Mouse (Mus musculus) liver, embryonic 14.5 days (tissue): ENCODE data around the gene Trub2. TPM values are rescaled to one million over a fixed set of nuclear protein-coding genes. Genes with fewer than 3 reads are reported as not detected.

Experiments used
- ATAC-seq: fragments of 200-750 bp; cut with Nextera tagmentation; 2 replicates; pipeline ENCODE4 v1.8.0; 2017; ENCODE audit warnings: moderate number of reproducible peaks, mild to moderate bottlenecking, moderate library complexity; ENCODE audit not compliant: insufficient read depth
- DNase-seq, 3 experiments: peaks; one replicate each; pipeline ENCODE4 v3.0.0-alpha.2; 2012 to 2013; ENCODE audit warnings: low read depth in 3 of 3, low spot score in 3 of 3
- H3K27ac ChIP-seq: fragments of 300-500 bp; sonication (generic); 2 replicates; pipeline ENCODE4 v1.5.1; 2014; ENCODE audit warnings: moderate library complexity, mild to moderate bottlenecking, control low read depth, inconsistent platforms
- H3K27me3 ChIP-seq: fragments of 300-500 bp; sonication (generic); 2 replicates; pipeline ENCODE4 v1.6.1; 2014; ENCODE audit warnings: mild to moderate bottlenecking, low read length, moderate library complexity; ENCODE audit not compliant: control insufficient read depth, insufficient read depth
- H3K36me3 ChIP-seq: fragments of 300-500 bp; sonication (generic); replicated peaks from 2 replicates; pipeline ENCODE4 v1.6.1; 2014; ENCODE audit warnings: low read depth; ENCODE audit not compliant: control insufficient read depth, insufficient read depth
- H3K4me1 ChIP-seq, 2 experiments: fragments of 200-500 bp in 1 of 2; fragments of 300-500 bp in 1 of 2; sonication (generic) in 1 of 2; replicated peaks; 2 replicates each; pipeline ENCODE4 v1.6.1; 2012 to 2014; ENCODE audit warnings: antibody characterized with exemption in 1 of 2, inconsistent platforms in 1 of 2, low read length in 1 of 2; ENCODE audit not compliant: control insufficient read depth in 2 of 2, insufficient read depth in 2 of 2
- H3K4me2 ChIP-seq: fragments of 300-500 bp; sonication (generic); 2 replicates; pipeline ENCODE4 v1.6.1; 2014; ENCODE audit warnings: low read depth, mild to moderate bottlenecking, control low read depth, moderate library complexity
- H3K4me3 ChIP-seq, 2 experiments: fragments of 200-500 bp in 1 of 2; fragments of 300-500 bp in 1 of 2; sonication (generic) in 1 of 2; 2 replicates each; pipeline ENCODE4 v1.5.1; 2012 to 2014; ENCODE audit warnings: low read depth in 2 of 2, low read length in 2 of 2, mild to moderate bottlenecking in 2 of 2, control low read depth in 1 of 2, inconsistent platforms in 1 of 2, moderate library complexity in 1 of 2; ENCODE audit not compliant: insufficient read depth in 1 of 2
- H3K9ac ChIP-seq: fragments of 300-500 bp; sonication (generic); replicated peaks from 2 replicates; pipeline ENCODE4 v1.6.1; 2014; ENCODE audit warnings: mild to moderate bottlenecking, control low read depth, moderate library complexity
- H3K9me3 ChIP-seq: fragments of 300-500 bp; sonication (generic); 2 replicates; pipeline ENCODE4 v1.6.1; 2016; ENCODE audit warnings: low read length, mixed read lengths; ENCODE audit not compliant: control insufficient read depth
- CTCF ChIP-seq: IDR thresholded peaks from 2 replicates; pipeline ENCODE4 v1.5.1; 2016; ENCODE audit warnings: antibody characterized with exemption, low read depth, control low read depth
- EP300 ChIP-seq: IDR thresholded peaks from 2 replicates; pipeline ENCODE4 v1.6.1; 2016; ENCODE audit warnings: antibody characterized with exemption, low read depth
- WGBS: fragments of 180-500 bp; shearing (Covaris S2); extraction: QIAGEN DNeasy Blood & Tissue Kit; methylation state at CpG from one replicate; pipeline ENCODE4 v1.1.7; 2014; ENCODE audit not compliant: insufficient replicate concordance; 5-methylcytosine and 5-hydroxymethylcytosine counted together
- polyA plus RNA-seq, 2 experiments: library from polyadenylated mRNA; depleted of rRNA in 1 of 2; stranded (reverse) in 1 of 2; unstranded in 1 of 2; fragments of >200 nt; fragmentation: Nextera tagmentation in 1 of 2; extraction: Ambion mirVana in 1 of 2; gene quantifications; 2 replicates each; pipeline versions ENCODE4 v1.2.1 to v1.2.3; 2012 to 2014

Trub2 gene
- polyA plus RNA-seq, 2 experiments, result 9.3 to 15.1 TPM

- Histone ChIP-seq H3K4me2 (peak overlapping the region; percentile 96), H3K36me3 (no peaks in the 10 kb centered on the region), H3K27ac (peak overlapping the region; percentile 84), H3K4me1 (peaks cover 12 to 16% of the 10 kb centered on the region in 2 experiments), H3K9ac (peak overlapping the region; percentile 87), H3K4me3 (peak overlapping the region; percentile 80 to 99), H3K9me3 (no peaks in the 10 kb centered on the region), H3K27me3 (no peaks in the 10 kb centered on the region)
- under 1% methylated on average over 48 of the region's 48 CpGs for WGBS
- DNase-seq (peak; percentile 95), ATAC-seq (peak; percentile 96)
- TF ChIP-seq EP300, result no peak
Measured at GRCm38 (mm10) chr2:29826926-29827708, 38.8 kb upstream of the Trub2 start.

GRCm38 (mm10) chr2:29826318-29826925 lies 38.1 kb upstream of the Trub2 start:
- ATAC-seq (peak; percentile 30; the same call in 1 of the 2 replicates), DNase-seq (no peak)
- 7% methylated on average over 11 of the region's 11 CpGs for WGBS
- H3K27ac ChIP-seq, result peak overlapping the region; percentile 84
- H3K36me3 ChIP-seq, result no peaks in the 10 kb centered on the region
- H3K27me3 ChIP-seq, result no peaks in the 10 kb centered on the region
- peak overlapping the region; percentile 96 for H3K4me2 ChIP-seq
- H3K9me3 ChIP-seq, result no peaks in the 10 kb centered on the region
- peak overlapping the region; percentile 80 to 99 for H3K4me3 ChIP-seq
- no peak for TF ChIP-seq CTCF
- TF ChIP-seq EP300, result no peak
- H3K4me1 ChIP-seq, result peaks cover 12 to 16% of the 10 kb centered on the region in 2 experiments
- peak overlapping the region; percentile 87 for H3K9ac ChIP-seq

- Histone ChIP-seq H3K4me3 (peak within 1 kb of the TSS; percentile 44 to 48), H3K27me3 (no peaks in the 10 kb centered on the region), H3K4me1 (peaks cover 0 to 12% of the 10 kb centered on the region in 2 experiments; a peak in 3 of 4 replicates), H3K4me2 (peak within 1 kb of the TSS; percentile 73), H3K9ac (peak within 1 kb of the TSS; percentile 61), H3K9me3 (no peaks in the 10 kb centered on the region), H3K36me3 (no peaks in the 10 kb centered on the region), H3K27ac (peak within 1 kb of the TSS; percentile 1; the same call in 1 of the 2 replicates)
- peak; percentile 46 to 51 (median 46) for DNase-seq
- 2% methylated on average over 35 of the region's 35 CpGs for WGBS
- TF ChIP-seq EP300 (no peak), CTCF (0 out of 2 replicates have a peak, but pooled peaks have one; percentile 1)
- ATAC-seq, result peak; percentile 77
Measured at GRCm38 (mm10) chr2:29820025-29820817, 31.9 kb upstream of the Trub2 start, which contains the start of gene Urm1. Gene Urm1, plus strand, starts transcription at chr2:29820075.

- Histone ChIP-seq H3K4me3 (no peak overlapping the region; a peak in 1 of 4 replicates), H3K36me3 (no peaks in the 10 kb centered on the region), H3K27me3 (no peaks in the 10 kb centered on the region), H3K4me2 (peak overlapping the region; percentile 73), H3K9me3 (no peaks in the 10 kb centered on the region), H3K4me1 (peaks cover 0 to 12% of the 10 kb centered on the region in 2 experiments; a peak in 3 of 4 replicates), H3K27ac (no peak overlapping the region), H3K9ac (no peak overlapping the region)
- TF ChIP-seq CTCF (no peak), EP300 (no peak)
- WGBS, result 34% methylated on average over 2 of the region's 2 CpGs
- ATAC-seq (no peak), DNase-seq (no peak)
Measured at GRCm38 (mm10) chr2:29819363-29819762, 31.1 kb upstream of the Trub2 start.
